Mouse (Mus musculus): Measurements from ENCODE around the gene Mbnl3. TPM values are rescaled to one million over a fixed set of nuclear protein-coding genes. Genes with fewer than 3 reads are reported as not detected.

Gene Mbnl3
- total RNA-seq (2014; fragmentation: Nextera tagmentation) = 45.1 and 48.7 TPM in 2 replicates
- 43.8 and 43.9 TPM in 2 replicates for total RNA-seq (2017)

DNA sequence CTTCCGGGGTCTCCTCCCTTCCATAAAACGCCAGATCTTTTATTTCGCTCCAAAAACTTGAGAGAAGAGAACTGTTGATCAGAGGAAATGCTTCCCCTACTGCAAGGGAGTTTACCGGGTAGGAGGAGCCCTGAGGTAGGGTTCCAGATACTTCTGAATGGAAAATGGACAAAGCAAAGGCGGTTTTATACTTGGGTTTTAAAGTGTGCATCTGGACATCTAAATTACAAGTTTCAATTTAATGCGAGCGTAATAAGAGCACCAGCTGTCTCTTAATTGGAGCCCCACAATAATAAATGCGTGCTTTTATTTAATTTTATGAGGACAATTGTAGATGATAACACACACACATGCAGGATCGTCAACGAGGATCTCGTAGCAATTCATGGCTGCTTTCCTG is at the start of gene Mbnl3:
TSS of gene Mbnl3 (minus strand) at position 101 of the 400 bp plus-strand sequence.
- ATAC-seq (replicated peaks; ENCODE audit: low FRiP score, low TSS enrichment, poor library complexity, severe bottlenecking) = no peak

- ATAC-seq (replicated peaks; ENCODE audit: low FRiP score, low TSS enrichment, poor library complexity, severe bottlenecking) = peak; percentile 56
Observed at GRCm38 (mm10) chrX:51205548-51206324, 596 bp downstream of the Mbnl3 start.

GRCm38 (mm10) chrX:51204626-51205547 is 1.4 kb downstream of the Mbnl3 start:
- ATAC-seq (replicated peaks; ENCODE audit: low FRiP score, low TSS enrichment, poor library complexity, severe bottlenecking) = peak; percentile 95

- no peak for ATAC-seq (replicated peaks; ENCODE audit: low FRiP score, low TSS enrichment, poor library complexity, severe bottlenecking)
Observed at GRCm38 (mm10) chrX:51197012-51197411, 9.3 kb downstream of the Mbnl3 start.

- ATAC-seq (replicated peaks; ENCODE audit: low FRiP score, low TSS enrichment, poor library complexity, severe bottlenecking) = no peak
Observed at GRCm38 (mm10) chrX:51171914-51172313, 34.4 kb downstream of the Mbnl3 start.

- ATAC-seq (replicated peaks; ENCODE audit: low FRiP score, low TSS enrichment, poor library complexity, severe bottlenecking) = peak; percentile 61; the same call in 1 of the 2 replicates
Observed at GRCm38 (mm10) chrX:51171413-51171812, 34.9 kb downstream of the Mbnl3 start.

DNA sequence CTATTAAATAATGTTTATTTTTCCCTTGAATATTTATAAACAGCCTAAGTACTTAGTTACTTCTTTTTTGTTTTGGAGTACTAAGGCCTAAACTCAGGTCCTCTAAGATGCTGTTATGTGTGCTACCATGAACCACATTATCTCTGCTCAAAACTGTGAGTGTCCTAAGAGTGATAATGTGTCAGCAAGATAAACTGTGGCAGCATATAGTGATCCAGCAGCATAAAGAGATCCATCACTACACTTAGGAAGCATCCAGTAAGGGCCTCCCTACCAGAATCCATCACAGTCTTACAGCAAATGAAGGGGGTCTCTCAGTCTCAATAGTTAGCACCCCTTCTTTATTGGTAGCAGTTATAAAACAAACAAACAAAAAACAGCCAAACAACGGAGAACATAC is 35.9 kb downstream of the Mbnl3 start:
- ATAC-seq (replicated peaks; ENCODE audit: low FRiP score, low TSS enrichment, poor library complexity, severe bottlenecking) = peak; percentile 52

GRCm38 (mm10) chrX:51169476-51170045 is 36.8 kb downstream of the Mbnl3 start:
- ATAC-seq (replicated peaks; ENCODE audit: low FRiP score, low TSS enrichment, poor library complexity, severe bottlenecking) = no peak

GRCm38 (mm10) chrX:51167976-51168375 is 38.4 kb downstream of the Mbnl3 start:
- no peak for ATAC-seq (replicated peaks; ENCODE audit: low FRiP score, low TSS enrichment, poor library complexity, severe bottlenecking)

- ATAC-seq (replicated peaks; ENCODE audit: low FRiP score, low TSS enrichment, poor library complexity, severe bottlenecking) = no peak
Observed at GRCm38 (mm10) chrX:51164766-51165165, 41.6 kb downstream of the Mbnl3 start.

DNA sequence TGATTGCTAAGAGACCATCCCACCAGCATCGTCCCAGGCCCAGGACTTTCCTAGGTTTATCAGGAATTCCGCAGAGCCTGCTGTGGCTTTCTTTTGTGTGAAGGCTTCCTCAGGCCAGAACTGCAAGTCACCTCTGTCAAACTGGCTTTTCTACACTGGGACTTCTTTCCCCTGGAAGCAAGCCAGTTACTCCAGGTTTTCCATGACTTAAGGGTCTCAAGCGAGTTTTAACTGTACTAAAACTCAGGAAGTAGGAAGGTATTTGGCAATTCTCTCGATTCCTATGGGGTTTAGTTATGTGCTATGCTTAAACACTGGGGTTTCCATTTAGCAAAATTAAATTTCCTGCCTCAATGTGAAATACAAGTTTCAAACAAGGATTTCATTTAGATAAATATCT is 57.9 kb downstream of the Mbnl3 start:
- no peak for ATAC-seq (replicated peaks; ENCODE audit: low FRiP score, low TSS enrichment, poor library complexity, severe bottlenecking)

DNA sequence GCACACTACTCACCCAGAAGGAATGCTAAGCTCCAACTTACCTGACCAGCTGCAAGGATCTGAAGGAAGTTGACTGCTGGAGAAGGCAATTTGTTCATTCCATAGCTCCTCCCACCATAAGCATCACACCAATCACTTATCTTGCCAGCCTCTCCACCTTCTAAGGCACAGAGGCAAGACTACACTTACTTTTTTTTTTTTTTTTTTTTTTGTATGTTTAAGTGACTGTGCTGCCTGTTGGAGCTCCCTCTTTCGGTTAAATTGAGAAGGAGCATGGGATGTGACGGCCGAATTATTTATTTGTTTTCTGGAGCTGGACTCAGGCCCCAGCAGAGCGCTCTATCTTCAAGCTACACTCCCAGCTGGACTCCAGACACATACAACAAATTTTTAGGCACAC is 60.0 kb downstream of the Mbnl3 start:
- ATAC-seq (replicated peaks; ENCODE audit: low FRiP score, low TSS enrichment, poor library complexity, severe bottlenecking) = peak; percentile 88

GRCm38 (mm10) chrX:51140055-51140454 is 66.3 kb downstream of the Mbnl3 start:
- ATAC-seq (replicated peaks; ENCODE audit: low FRiP score, low TSS enrichment, poor library complexity, severe bottlenecking) = no peak

GRCm38 (mm10) chrX:51131325-51131724 is 75.0 kb downstream of the Mbnl3 start:
- no peak for ATAC-seq (replicated peaks; ENCODE audit: low FRiP score, low TSS enrichment, poor library complexity, severe bottlenecking)

DNA sequence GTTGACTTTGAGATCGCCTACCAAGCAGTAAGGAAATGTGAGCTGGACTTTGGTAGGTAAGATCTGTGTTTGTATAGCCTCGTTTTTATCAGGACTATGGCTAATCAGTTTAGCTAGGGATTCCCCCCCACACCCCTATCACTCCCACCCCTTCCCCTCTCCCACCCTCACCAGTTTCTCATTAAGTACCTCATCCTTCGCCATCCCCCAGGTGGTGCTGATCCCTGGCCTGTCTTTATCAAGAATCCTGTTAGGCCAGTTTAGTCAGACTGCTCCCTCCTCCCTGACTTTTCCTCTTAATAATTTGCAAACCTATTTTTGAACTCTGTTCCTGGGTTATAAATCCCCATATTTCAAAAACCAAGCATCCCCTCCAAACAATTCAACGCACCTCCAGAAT is 103.6 kb downstream of the Mbnl3 start:
- ATAC-seq (replicated peaks; ENCODE audit: low FRiP score, low TSS enrichment, poor library complexity, severe bottlenecking) = no peak

GRCm38 (mm10) chrX:51084972-51085371 is 121.4 kb downstream of the Mbnl3 start:
- no peak for ATAC-seq (replicated peaks; ENCODE audit: low FRiP score, low TSS enrichment, poor library complexity, severe bottlenecking)

GRCm38 (mm10) chrX:51084211-51084610 is 122.1 kb downstream of the Mbnl3 start:
- ATAC-seq (replicated peaks; ENCODE audit: low FRiP score, low TSS enrichment, poor library complexity, severe bottlenecking) = no peak

GRCm38 (mm10) chrX:51076744-51077143 is 129.6 kb downstream of the Mbnl3 start:
- ATAC-seq (replicated peaks; ENCODE audit: low FRiP score, low TSS enrichment, poor library complexity, severe bottlenecking) = no peak
